Mouse (Mus musculus): ENCODE measurements around the gene Ccnl1.

DNA sequence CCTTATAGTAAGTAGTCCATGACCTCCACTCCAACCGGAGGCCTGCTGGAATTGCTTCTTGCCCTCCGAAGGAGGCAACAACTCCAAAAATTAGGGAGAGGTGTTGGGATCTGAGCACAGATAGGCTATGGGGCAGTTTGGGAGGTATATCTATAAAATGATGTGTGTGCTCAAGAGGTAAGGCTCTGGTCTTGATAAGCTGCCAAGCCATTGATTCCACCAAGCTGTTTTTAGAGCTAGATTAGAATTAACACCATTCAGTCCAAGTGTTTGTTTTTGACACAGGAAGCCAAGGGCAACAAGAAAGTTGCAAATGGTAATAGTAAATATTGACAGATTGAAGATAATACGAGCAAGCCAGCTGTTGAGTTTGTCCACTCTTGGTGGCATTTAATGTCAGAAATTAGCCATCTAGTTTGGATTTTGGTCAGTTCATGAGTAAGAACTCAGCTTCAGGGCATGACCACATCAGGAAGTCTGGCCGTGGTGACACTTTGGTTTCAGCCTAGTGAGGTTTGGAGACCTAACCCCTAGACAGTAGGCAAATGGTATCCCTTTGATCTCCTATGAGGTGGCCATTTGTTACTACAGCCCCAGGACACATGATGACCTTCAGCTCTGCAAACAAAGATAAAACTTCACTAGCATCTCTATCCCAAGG is 4.4 kb upstream of the Ccnl1 start:
- TF ChIP-seq CTCF (IDR thresholded peaks at IDR 0.05; ENCODE audit: extremely low read depth, insufficient read length, insufficient replicate concordance, low read depth, low read length) = no peak
- TF ChIP-seq POLR2A (IDR thresholded peaks at IDR 0.05; ENCODE audit: low read depth, low read length) = no peak

All from small intestine, adult 2 months (tissue).